Mouse (Mus musculus) kidney, adult 9 months (tissue): ENCODE results near the gene Nup188.

Experiments used
- DNase-seq: peaks from one replicate; pipeline ENCODE4 v3.0.0; 2022

The Nup188 gene

DNA sequence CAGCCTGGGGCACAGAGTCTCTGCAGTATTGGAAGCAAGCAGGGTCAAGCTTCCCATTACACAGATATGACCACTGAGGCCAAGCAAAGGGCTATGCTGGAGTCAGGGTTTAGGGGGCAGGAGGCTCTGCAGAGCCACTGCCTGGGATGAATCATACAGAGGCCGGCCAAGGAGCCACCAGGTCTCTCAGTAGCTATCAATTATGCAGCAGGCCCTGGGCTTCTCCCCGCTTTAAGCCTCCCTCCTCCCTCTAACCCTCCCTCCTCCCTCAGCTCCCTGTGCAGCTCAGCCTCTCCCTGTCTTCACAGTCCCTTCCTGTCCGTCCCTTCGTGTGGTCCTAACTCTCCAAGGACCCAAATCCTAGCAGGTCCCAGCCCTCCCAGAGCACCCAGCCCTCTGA is 70.1 kb downstream of the Nup188 start:
- DNase-seq, result no peak

DNA sequence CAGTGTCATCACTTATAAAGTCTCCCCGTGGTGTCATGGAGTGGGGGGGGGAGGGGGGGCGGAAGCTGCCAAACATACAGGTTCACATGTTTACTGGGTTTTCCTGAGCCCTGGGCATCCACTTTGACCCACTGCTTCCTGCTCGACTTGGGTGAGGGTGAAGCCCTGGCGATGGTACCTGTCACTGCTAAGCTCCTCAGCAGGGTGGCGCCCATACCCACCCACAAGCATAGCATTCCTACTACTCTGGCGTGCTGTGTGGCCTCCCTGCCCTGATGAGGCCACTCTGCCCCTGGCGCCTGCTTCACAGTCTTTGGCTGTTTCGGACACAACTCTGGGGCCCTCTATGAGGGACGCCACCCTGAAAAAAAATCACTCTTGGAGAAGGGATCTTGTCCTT is 70.7 kb downstream of the Nup188 start:
- DNase-seq, result no peak

DNA sequence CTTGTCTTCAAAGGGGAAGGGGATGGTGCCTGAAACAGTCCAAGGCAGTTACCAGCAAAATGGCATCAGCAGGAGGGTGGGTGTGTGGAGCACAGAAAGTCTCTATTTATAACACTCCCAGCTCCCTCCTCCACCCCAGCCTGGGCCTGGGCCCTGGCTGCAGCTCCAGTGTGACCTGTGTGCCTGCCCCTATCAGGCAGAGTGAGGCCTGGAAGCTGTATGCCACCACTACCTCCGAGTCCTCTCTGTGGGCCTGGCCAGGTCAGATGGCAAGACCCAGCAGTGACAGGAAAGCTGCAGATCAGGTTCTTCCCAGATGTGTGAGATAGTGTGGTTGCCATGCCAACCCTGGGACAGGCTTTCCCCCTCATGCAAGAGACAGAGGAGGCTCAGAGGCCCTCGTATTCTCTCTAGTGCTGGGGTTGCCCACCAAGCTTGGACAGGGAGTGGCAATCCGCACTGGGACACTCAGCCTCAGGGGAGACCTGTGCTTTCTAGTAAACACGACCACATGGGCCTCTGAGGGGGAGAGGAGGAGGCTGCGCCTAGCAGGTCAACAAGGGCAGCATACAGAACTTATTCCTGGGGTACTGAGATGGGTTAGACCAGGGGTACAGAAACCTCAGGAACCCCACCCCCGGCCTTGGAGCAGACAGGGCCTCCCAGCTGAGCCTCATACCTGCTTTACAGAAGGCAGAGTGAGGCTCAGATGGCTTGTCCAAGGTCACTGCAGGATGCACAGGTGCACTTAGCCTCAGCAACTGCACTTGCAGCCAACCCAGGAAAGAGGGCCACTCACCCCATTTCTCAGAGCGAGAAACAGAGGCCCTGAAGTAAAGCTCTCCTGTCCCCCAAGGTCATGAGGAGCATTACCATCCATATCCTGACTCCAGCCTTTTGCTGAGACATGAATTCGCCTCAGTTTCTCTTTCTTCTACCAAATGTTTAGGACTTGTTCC is 71.6 kb downstream of the Nup188 start:
- no peak for DNase-seq

DNA sequence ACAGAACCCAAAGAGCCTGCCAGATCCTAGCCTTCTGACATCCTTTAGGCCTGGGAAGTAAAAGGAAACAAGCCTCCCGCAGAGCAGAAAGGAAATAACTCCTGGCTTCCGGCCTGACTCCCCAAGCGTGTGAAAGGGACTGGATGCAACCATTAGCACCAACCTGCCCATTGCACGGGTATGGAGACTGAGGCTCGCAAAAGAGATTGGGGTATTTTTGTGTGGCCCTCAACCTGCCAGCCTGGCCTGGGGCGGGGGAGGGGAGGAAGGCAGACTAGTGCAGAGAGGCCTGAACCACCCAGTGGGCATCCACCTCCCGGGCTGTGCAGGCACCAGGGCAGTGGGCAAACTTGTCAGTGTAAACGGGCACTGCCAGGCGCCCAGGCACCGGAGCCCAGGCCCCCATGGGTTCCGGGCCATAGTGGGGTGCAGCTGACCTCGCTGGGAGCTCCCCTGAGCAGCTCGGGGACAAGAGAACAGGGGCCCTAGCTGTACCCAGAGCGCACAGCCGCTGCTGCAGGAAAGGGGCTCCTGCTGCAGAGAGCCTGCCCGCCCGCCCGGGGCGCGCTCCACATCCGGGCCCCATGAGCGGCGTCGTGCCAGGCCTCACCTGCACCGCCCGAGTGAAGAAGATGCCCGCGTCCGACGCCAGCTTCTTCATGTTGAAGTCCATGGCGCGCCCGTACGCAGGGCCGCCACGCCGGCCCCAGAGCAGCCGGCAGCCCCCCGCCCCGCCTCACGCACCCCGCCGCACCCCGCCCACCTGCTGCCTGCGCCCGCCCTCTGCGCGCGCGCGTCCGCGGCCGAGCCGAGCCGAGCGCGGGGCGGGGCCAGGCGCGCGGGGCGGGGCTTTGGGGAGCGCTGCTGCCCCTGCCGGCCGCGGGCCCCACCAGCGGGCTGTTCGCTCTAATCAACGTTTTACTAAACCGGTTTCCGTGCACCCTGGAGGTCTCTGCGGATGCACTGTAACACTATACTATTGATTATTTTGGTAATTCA is 72.6 kb downstream of the Nup188 start, which contains the start of gene Sh3glb2:
Sh3glb2 (minus strand) TSS at position 805 of the 999 bp plus-strand sequence.
- peak; percentile 79 for DNase-seq

DNA sequence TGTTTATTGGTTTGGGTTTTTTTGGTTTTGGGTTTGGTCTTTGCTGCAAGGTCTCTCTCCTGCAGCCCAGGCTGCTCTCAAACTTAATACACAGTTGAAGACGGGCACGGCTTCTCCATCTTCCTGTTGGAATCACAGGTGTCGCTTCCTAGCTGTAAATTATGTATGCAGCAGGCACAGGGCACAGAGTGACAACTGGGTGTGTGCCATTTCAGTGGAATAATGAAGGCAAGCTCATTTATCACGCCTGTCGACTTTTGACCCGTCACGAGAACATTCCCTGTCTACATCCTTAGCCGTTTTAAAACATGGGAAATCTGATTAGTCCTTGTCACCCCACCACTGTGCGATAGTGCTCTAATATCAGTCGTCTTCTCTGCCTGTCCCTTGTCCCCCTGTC is 74.4 kb downstream of the Nup188 start:
- peak; percentile 44 for DNase-seq

DNA sequence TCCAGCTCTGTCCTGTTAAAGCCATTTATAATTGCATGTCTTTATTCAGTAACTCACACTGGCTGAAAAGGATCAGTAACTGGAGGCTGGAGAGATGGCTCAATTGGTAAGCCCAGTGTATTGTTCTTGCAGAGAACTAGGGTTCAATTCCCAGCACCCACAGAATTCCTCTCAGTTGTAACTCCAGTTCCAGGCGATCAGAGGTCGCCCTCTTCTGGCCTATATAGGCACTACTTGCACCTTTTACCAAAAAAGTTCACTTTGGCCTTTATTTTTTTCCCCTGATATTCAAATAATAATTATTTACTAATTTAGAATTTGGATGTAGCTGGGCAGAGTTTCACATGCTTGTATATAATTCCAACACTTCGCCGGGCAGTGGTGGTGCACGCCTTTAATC is 76.7 kb downstream of the Nup188 start:
- DNase-seq, result no peak

DNA sequence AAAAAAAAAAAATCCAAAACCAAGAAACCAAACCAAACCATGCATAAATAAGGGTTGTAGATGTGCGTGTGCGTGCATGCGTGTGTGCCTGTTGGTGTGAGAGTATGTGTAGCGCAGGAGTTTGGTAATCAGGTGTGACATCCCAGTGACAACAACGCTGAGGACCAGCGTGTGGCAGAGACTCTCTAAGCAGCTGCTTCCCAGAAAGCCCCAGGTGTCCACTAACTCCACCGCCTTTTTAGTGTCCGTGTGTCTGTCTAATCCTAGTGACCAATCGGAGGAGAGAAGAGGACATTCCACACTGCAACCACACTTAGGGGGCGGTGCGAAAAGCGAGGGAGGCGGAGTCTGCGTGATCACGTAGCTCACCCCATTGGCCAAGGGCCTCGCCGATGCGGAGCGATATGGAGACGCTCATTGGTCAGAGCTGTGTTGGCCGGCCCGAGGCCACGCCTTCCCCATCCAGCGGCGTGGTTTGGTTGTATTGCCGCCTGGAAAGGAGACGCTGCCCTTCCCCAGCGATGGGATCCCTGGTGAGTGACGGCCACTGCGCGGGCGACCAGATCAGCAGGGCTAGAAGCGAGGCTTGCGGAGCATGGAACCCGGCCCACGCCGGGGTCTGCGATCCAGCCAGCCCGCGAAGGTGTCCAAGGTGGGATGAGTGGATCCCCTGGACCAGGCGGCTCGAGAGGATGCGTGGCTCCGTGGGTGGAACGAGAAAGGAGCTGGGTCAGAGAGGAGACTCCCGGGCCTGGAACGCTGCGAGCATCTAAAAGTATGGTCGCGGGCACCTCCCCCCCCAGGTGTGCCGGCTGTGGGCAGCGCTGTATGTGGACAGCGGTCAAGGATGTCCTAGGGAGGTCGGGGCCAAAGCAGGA is 77.8 kb downstream of the Nup188 start, which contains the start of gene Miga2:
Miga2 (plus strand) TSS at position 461 of the 878 bp plus-strand sequence.
- DNase-seq, result peak; percentile 100

DNA sequence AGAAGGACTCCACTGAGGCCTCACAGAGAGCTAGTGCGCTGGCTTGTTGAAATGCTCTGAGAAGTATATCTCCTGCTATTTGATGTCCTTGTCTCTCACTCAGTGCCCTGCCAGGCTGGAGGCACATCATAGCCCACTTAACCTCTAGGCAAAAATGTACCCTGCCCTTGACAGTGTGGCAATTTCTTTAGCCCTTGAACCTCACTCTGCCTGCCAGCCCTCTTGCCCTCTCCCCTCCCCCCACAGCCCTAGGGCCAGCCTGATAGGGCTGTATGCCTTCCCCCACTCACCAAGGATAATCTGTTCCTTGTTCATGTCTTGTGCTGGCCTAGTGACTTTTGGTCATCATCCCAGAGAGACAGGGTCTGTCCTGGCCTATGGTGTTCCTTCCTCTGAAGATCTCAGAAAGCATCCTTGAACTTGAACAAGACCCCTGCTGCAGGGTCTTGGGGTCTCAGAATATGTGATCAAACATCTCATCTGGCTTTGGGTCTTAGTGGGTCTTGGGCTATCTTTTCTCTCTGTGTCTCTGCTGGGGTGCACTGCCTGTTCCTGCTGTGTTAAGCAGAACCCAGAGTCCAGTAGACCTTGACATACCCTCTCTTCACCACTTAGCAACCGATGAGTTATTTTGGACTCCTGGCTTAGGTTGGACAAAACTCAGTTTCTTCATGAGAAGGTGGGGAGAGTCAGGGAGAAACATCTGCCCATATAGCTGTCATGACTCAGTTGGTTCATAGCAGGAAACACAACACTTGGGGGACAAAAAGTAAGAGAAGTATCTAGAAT is 79.3 kb downstream of the Nup188 start:
- peak; percentile 39 for DNase-seq

DNA sequence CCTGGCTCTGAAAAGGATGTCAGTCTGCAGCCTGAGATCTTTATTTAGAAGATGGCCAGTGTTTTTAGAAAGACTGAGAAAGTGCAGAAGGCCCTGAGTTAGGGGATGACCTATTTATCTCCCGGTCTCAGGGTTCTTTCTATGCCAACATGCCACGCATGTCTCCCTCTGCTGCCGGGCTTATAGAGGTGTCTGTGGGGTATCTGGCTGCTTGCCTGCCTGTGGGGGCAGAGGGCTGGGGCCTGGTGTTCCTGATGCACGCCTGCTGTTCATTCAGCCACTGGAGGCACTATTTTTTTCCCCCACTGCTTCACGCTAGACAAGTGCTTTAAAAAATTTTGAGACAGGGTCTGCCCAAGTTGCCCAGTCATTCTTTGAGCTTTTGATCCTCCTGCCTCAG is 80.0 kb downstream of the Nup188 start:
- DNase-seq, result no peak

DNA sequence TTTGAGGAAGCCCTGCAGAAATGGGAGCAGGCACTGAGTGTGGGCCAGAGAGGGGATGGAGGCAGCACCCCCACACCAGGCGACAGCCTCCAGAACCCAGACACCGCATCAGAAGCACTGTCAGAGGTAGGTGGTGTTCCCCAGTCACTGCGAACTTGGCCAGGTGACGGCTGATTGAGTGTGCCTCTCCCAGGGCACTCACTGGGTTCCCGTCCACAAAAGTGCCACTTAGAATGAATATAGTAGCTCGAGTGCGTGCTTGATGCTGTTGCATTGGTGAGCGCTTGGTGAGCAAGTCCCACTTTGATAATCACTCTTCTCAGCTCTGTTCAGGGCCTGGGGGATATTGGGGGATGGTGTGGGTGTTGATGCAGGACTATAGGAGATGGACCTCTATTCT is 85.3 kb downstream of the Nup188 start:
- no peak for DNase-seq

DNA sequence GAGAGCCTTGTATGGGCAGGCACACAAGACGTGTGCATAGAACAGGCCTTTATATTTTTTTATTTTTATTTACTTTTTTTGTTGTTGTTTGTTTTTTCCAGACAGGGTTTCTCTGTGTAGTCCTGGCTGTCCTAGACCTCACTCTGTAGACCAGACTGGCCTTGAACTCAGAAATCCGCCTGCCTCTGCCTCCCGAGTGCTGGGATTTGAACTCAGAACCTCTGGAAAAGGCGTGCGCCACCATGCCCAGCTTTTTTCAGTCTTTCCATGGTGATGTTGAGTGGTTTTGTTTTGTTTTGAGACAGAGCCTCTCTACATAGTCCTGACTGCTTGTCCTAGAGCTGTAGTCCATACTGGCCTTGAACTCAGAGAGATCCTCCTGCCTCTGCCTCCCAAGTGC is 86.5 kb downstream of the Nup188 start:
- DNase-seq, result no peak

DNA sequence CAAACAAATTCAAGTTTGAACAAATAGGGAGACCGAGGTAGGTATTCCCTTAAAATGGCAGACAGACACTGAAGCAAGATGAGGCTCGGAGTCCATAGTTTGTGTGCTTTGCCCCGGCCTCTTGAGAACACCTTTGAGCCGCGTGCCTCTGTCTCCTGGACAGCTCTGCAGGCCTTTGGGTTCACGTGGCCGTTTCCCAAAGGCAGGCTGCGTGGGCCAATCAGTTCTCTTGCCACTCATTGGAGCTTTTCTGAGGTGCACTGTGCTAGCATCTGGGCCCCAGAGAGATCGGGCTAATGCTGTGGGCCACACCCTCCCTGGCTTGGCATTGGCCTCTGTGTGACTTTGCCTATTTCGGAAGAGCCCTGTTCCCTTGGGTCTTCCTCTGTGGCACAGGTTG is 89.7 kb downstream of the Nup188 start:
- no peak for DNase-seq

DNA sequence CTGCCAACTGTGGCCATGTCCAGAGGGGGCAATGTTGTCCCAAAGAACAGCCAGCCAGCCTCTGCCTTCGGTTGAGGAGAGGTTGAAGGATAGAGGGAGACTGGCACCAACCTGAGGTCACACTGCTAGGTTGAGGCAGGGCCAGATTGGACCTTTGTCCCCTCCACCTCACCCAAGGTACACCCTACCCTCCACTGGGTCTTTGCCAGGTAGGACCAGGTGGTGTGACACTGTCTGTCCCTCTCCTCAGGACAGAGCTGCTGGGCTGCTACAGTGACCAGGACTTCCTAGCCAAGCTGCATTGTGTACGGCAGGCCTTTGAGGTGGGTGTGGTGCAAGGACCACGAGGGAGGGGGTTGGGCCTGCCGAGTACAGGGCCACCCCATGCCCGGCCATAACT is 91.5 kb downstream of the Nup188 start:
- DNase-seq, result no peak

DNA sequence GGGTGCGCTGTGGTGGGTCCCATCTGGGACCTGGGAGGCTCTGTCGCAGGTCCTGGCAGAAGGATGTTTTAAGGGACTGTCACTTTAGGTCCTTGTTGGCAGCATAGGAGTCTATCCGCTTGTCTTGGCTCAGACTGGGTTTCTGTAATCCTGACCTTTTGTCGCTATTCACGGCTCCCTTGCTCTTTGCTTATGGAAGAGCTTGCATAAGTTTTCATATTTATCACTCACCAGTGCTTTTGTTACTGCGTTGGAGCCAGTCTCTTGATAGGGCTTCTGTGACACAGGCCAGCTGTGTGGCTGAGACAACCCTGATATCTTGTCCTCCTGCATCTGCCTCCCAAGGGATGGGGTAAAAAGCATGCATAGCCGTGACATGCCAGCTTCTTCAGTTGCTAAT is 93.1 kb downstream of the Nup188 start:
- DNase-seq, result no peak

DNA sequence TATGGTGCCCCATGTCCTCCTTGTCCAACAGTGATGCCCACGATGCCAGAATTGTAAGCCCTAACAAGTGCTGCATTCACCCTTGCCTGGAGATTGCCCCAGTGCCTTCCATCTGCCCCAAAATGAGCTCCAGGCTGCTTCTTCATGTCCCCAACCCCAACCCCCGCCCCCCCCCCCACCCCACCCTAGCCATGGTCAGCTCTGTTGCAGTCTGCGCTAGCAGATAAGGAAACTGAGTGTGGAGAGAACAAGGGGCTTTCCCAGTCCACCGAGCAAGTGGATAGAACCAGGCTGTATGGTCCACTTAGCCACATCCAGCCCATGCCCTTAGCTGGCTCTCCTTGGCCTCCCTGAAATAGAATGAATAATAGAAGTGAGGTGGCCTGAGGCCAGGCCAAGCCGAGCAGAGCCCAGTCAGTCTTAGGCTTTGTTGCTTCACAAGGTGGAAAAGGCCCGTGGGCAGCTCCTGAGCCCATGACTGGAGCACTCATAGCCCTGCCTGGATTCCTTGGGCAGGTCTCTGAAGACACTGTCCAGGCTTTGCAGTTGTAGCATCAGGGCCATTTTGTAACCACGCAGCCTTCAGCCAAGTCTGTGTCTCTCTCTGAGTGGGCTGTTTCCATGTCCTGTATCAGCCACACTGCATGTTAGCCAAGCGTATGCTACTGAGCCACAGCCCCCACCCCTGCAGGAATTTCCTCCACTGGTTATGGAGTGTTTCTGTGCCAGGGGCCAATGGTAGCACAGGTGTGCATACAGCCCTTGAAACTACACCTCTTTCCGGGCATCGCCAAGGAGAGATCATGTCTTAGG is 94.6 kb downstream of the Nup188 start:
- no peak for DNase-seq

DNA sequence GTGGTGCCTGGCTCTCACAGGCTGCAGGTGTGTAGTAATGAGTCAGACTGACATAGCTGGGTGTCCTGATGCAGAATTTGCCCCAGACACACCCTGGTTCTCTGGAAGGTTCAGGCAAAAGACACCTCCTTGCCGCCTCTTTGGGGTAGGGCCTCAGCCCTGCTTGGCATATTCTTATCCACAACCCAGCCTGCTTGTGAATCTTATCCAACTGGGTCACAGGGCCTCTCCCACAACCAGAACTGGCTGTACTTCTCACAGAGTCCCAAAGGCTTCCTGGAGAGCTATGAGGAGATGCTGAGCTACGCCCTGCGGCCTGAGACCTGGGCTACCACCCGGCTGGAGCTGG is 95.2 kb downstream of the Nup188 start:
- DNase-seq, result no peak

DNA sequence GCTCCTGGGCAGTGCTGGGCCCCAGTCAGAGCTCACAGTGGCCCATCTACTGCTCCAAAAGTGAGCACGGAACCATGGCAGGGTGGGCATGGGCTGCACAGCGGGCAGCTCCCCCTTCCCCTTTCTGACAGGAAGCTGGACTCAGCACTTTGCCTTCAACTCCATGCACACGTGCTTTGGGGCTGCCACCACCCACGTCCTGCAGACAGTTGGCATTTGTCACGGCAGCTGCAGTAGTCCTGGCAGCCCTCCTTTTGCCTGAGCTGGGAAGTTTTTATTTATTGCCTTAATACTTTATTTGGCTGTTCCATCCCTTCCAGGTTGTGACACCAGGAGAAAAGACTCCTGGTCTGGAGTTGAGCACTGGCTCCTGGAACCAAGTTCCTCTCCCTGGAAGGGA is 98.6 kb downstream of the Nup188 start:
- DNase-seq, result no peak

DNA sequence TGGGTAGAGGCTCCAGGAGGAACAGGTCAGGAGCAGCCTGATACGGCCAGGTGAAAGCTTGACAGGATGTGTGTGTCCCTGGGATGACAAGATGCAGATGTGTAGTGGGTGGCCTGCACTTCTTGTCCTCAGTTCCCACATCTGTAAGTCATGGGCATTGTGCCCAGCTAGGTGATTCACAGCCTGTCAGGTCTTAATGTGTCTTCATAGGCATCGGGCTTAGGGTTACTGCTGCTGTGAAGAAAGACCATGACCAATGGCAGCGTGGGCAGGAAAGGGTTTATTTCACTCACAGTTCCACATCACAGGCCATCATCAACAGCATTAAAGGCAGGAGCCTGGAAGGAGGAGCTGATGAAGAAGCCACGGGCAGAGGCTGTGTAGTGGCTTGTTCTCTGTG is 99.4 kb downstream of the Nup188 start:
- no peak for DNase-seq

DNA sequence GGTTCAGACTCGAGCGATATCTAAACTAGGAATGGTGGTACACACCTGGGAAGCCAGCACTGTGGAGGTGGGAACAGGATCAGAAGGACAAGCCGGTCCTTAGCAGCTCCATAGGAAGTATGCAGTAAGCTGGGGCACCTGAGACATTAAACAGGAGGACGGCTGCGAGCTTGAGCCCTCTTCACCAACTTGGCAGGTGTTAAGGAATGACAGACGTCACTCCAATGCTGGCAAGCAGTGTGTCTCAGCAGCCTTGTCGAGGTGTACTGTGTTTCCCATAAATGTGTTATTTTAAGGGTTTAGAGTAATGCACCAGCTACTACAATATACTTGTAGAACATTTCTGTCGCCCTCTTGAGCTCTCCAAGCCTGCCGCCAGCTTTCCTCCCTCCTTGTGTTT is 100.7 kb downstream of the Nup188 start:
- no peak for DNase-seq

DNA sequence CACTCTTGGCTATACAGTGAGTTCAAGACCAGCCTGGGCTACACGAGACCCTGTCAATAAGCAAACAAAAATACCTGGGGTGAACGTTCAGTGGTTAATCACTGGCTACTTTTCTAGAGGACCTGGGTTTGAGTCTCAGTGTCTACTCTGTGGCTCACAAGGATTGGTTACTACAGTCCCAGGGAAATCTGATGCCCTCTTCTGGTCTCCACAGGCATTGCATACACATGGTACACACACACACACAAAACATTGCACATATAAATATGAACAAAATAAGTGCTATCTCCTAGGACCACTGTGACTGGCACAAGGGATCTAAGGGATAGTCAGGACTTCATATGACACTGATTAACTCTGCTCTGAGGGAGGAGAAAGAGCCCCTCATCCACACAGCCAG is 102.8 kb downstream of the Nup188 start:
- no peak for DNase-seq

DNA sequence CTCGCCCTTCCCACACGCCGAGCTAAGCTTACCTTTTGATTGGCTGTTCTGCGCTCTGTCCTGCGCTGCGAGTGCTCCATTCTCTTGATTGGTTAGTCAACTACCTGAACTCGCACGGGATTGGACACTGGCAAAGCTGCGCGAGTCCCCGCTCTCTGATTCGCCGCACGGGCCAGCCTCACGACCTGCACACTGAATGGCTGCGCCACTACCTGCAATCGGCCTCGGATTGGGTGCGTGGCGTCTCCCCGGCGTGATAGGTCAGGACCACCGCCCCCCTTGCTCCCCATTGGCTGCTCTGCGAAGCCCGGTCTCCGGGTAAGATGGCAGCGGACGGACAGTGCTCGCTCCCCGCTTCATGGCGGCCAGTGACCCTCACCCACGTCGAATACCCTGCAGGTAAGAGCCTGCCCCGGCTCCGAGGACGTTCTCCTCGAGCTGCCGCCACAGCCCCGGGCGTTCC is 105.9 kb downstream of the Nup188 start, which contains the start of gene Dolpp1:
Dolpp1 (plus strand) TSS at position 141 of the 463 bp plus-strand sequence.
- peak; percentile 99 for DNase-seq
